Mouse (Mus musculus) spleen, postnatal 10 days (tissue): Measurements from ENCODE around the gene Rbm15.

Source experiments
- DNase-seq, 2 experiments: peaks; one replicate each; pipeline ENCODE4 v3.0.0; 2021 to 2022; ENCODE audit warnings: low spot score in 2 of 2

Rbm15 gene

DNA sequence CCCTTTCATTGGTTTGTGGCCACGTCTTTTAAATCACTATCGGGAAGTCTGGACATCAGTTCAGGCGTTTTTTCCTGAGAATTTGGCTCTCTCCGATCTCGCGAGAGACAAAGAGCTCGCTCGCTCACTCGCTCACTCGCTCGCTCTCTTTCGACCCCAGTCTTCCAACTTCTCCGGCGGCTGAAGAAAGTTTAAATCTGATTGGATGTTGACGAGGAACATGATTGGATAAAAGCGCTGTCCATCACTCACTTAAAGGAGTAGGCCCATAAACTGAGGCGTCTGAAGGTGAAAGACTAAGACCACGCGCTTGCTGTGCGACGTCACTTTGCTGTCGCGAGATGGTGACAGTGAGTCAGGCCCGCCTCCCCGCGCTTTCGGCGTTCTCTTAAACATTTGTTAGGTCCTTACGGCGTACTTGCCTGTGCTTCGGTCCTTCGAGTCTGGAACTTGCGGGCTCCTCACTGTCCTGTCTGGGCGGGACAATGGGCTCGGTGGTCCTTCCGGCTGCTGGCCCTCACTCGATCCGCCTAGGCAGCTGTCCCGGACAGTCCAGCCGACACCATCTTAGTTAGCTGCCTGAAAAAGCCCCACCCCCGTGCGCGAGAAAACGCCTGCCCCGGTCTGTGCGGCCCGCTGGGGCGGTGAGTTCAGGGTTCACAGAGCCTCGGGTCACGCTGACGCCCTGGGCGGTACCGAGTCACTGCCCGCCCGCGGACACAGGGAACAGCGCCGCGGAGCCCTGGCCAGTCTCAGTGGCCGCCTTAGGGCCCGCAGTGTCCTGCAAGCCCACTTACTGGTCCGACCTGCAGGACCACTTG is at the start of gene Rbm15:
Gene Rbm15, minus strand, starts transcription at position 293 of the 821 bp plus-strand sequence.
- DNase-seq: peak; percentile 94

DNA sequence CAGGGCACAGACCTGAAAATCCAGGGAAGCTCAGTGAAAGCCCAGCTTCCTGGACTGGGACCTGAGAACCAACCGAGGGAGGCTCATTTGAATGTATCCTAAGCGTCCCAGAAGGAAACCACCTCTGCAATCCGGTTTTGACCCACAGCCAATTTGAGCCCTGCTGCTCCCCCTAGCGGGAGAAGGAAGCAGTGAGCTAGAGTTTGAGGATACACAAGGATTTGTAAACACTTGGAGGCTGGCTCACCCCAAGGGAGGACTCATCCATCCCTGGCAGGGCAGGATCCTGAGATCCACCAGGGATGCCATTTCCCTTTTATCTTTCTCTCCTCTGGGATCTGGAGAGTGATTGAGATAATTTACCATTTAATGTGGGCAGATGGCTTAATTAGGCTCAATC is 45.9 kb upstream of the Rbm15 start:
- peak; percentile 37 to 72 for DNase-seq

DNA sequence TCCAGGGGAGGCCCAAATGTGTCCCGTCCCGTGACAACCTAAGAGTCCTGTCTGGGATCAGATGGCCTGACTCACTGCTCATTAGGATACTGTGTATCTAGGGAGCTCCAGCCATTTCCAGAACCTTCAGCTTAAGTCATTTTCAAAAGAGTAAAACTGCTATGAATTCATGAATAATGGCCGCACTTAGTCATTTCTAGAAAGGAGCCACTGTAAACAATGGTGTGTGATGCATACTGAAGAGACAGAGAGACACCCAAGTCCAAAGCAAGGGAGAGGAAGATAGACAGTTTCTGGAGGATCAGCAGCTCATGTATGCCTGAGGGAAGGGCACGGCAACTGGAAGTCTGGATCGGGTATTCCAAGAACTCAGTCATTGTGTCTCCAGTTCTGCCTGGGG is 45.2 kb upstream of the Rbm15 start:
- DNase-seq: no peak

DNA sequence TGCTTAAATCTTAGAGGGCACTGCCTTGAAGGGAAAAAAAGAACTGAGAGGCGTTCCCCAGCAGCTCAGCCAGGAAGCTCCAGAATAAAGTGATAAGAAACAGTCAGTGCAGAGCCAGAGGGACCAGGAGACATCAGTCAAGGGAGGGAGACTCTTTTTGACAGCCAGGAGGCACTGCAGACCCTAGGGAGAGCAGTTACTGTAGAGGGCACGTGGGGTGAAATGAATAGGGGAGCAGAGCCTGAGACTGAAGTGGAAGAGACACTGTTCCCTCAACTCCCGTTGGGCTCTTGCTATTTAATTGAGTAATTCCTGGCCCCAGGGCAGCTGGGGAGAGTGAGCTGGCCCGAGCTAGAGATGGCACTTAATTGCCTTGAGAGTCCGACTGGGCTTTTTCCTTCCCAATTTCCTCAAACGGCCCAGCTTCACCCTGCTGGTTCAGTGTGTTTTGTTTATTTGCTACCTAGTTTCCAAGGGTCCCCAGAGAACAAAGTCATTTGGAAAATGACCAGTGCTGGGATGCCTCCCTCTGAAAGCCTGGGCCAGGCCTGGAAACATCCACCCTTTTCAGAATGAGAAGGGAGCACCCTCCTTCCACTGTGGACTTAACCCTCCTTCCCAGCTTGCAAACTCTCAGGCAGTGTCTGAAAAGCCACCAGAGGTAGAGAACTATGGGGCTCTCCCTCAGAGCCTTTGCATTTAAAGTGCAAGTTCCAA is 41.6 kb upstream of the Rbm15 start:
- DNase-seq: no peak

DNA sequence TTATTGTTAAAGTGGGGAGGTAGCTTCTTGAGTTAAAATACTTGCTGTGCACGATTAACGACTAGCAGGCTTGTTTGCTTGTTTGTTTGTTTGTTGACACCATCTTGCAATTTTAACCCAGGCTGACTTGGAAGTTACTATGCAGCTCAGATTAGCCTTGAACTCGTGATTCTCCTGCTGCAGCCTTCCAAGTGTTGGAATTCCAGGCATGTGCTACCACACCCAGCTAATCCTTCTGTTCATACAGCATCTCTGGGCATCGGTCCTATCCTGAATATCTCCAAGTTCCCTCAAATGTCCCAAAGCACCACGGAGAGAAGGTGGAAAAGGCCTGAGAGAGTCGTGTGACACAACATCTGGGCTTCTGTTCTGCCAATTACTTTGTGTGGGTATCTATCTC is 35.7 kb upstream of the Rbm15 start:
- no peak for DNase-seq

DNA sequence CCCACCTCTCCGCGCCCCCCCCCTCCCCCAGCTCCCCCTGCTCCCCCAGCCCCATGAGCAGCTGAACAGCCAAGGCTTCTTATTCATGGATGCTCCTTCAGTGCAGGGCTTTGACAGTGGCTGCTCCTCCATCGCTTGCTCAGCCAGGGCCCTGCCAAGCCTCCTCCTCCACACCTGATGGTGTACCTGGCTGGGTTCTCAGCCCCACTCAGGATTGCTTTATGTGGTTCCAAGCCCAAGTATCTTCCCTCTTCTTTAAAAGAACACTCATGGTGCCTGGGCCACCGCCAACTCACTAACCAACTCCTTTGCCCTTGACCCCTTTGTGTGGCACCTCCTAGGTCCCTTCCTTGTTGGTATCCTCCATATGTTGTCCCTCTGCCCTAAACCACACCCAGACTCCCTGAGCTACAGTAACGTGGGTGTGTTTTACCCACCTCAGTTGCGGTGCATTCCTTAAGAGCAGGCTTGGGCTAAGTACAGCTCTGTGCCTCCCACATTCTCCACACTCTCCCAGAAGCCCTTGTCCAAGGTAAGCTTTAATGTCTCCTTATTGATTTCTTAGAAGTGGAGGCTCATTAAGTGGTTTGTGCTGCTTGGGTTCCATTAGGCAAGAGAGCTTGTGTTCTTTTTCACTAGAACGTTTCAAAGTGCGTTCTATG is 34.6 kb upstream of the Rbm15 start:
- no peak for DNase-seq

DNA sequence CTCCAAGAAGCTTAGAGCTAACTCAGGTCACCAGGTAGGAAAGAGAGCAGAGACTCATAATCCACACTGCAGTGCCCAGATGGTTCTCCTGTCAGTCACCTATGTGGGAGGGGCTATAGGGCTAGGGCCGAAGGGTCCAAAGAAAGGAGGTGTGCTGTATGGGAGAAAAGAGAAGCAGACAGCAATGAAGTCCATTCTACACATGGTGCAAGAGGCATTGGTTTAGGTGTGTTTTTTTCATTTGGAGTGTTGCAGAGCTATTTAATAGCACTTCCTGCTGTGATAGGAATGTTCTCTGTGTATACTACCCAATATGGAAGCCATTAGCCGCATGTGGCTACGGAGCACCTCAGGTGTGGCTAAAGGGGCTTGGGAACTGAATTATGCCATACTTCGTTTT is 31.9 kb upstream of the Rbm15 start:
- DNase-seq: no peak

DNA sequence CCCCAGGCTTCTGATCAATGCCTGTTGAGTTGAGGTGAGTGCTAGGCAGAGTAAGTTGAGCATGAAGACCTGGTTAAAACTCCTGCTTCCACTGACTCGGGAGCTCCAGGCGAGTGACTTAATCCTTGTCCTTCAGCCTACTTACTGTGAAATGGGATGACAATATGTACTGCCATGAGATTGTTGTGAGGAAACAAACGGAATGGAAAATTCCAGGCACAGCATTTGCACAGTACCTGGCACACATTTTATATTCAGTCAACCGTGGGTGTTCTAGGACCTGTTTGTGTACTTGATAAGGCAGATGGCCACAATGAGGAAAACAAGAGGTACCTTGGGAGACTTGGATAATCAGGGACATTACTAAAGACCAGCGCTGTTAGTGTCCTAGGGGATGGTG is 29.9 kb upstream of the Rbm15 start:
- no peak for DNase-seq

DNA sequence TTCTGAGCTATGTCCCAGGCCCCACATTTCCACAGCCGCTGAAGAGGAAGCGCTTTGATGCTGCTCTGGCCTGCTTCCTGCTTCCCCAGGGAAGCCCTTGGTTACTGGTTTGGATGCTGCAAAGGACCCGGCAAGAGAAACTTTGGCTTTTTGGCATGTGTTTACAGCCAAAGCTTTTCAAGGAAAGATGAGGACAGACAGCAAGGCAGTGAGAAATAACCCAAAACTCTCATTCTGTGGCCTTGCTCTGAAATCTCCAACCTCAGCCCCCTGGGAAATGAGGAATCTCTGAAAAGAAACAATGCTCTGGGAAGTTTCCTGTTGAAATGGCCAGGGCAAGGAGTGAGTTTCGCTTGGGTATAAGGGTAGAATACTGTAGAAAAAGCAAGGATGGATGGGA is 26.9 kb upstream of the Rbm15 start:
- no peak for DNase-seq

DNA sequence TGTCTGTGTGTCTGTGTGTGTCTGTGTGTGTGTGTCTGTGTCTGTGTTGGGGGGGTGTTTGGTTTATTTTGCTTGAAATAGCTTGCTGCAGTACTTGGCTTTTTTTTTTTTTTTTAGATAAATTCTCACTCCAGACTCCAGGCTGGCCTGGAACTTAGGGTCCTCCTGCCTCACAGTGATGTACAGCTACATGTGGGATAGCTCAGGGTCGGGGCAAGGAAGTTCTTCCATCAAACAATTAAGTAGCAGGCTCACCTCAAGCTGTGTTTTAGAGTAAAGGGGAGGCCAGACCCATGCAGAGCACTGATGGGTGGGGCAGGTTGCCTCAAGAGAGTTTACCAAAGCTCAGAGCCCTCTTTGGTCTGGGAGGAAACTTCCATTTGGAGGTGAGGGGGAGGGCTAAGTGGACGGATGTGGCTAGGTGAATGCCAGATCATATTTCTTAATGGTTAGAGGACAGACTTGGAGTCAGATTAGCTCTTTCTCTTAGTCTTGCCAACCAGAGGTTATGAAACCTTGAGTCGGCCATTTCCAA is 24.3 kb upstream of the Rbm15 start:
- DNase-seq: no peak

DNA sequence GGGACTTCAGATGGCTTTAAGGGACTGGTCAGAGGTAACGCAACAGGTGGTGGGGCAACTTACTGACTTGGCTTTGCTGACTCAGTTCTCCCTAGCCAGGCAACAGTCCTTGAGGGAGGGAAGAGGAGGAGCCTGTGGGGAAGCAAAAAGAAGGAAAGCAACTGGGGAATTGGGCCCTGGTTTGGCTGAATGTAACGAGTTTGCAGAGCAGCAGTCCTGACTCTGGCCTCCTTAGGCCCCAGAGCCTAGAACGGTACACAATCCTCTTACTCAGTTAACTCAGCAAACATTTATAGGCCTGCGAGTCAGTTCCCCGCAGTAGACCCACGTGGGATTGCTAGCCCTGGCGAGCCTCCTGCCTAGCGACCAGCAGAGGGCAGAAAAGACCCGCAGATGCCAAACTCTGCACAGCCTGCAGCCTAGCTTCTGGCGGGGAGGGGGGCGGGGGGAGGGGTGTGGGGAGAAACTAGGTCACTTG is 23.5 kb upstream of the Rbm15 start:
- peak; percentile 11 to 68 for DNase-seq

DNA sequence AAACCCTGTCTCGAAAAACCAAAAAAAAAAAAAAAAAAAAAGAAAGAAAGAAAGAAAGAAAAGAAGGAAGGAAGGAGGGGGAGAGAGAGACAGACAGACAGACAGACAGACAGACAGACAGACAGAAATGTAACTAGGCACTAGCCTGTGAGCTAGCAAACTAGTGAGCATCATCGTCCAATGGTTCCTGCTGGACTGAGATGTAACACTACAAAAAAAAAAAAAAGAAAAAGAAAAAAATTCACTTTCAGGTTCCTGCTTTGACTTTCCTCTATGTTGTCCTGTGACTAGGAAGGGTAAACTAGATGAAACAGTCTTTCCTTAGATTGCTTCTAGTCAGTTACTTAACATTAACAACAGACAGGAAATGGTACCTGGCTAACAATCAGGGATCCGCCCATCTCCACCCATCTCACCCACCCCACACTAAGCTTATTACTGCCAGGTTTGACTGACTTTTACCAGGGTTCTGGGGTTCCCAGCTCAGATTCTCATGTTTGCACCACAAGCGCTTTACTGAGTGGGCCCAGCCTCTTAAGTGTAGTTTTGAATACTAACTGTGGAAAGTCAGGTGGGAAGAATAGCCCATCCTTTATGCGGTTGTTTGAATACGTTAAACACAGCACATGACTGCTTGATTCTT is 22.3 kb upstream of the Rbm15 start:
- no peak for DNase-seq

DNA sequence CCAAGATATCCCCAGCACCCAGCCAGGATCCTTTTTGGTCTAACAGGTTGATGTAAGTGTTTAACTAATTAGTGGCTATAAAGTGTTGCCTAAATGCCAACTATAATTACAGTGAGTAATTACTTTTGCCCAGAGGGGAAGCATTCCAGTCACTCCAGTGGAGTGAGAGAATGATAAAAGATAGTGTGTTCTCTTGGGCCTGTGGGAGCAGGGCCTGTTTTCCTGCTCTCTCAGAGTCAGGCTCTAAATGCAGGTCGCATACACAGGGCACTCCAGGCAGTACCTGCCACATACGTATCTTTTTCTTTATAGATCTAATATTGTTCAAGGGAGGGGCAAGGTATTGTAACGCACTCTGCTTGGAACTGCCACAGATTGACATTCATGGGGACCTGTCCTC is 18.2 kb upstream of the Rbm15 start:
- DNase-seq: no peak

DNA sequence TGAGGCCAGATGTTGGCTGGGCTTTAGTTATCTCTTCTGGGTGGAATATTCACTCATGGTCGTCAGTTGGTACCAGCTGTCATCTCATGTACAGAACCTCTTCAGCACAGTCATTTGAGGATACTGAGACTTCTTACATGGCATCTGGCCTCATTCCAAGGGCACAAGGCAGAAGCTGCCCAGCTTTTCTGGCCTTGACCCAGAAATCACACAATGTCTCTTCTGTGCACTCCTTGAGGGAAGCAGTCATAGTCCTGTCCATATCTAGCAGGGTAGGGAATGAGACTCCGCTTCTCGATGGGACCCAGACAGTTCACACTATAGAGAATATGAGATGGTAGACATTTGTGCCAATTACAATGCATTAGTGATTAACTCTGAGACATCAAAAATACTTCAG is 15.5 kb upstream of the Rbm15 start:
- no peak for DNase-seq

DNA sequence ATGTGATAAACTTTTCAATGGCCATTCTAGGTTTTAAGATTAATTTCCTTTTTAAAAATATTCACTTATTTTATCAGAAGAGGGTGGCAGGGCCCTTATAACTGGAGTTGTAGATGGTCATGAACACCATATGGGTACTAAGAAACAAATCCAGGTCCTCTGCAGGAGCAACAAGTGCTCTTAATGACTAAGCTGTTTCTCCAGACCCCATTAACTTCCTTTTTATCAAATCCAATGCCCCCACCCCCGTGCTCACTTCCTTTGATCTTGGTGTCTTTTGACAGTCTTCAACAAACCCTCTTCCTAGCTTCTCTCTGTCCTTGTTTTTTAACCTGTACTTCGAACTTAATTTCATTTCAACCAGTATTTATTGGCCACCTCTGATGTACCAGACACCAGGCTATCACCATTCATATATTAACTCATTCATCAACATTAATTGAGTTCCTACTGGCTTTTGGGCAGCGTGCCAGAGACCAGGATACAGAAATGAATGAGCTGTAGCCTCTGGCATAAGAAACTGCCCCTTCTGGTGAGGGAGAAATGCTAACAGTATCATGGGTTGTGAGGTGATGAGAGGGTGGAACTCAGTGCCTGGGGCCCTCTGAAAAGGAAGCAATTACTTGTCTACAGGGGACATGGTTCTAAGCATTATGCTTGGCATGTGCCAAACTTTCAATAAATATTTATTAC is 11.7 kb upstream of the Rbm15 start:
- no peak for DNase-seq

DNA sequence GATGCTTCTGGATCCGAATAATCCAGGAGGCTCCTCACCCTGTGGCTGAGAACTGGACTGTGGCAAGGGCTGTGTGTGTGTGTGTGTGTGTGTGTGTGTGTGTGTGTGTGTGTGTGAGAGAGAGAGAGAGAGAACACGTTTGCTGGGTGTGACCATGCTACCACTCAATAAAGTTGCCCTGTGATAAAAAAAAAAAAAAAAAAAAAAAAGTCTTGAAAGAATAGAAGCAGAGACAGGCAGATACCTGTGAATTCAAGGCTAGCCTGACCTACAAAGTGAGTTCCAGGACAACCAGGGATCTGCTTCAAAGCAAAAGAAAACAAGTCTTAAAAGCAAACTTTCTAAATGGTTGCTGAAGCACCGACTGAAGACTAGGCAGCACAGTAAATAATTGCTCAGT is 10.5 kb upstream of the Rbm15 start:
- no peak for DNase-seq

DNA sequence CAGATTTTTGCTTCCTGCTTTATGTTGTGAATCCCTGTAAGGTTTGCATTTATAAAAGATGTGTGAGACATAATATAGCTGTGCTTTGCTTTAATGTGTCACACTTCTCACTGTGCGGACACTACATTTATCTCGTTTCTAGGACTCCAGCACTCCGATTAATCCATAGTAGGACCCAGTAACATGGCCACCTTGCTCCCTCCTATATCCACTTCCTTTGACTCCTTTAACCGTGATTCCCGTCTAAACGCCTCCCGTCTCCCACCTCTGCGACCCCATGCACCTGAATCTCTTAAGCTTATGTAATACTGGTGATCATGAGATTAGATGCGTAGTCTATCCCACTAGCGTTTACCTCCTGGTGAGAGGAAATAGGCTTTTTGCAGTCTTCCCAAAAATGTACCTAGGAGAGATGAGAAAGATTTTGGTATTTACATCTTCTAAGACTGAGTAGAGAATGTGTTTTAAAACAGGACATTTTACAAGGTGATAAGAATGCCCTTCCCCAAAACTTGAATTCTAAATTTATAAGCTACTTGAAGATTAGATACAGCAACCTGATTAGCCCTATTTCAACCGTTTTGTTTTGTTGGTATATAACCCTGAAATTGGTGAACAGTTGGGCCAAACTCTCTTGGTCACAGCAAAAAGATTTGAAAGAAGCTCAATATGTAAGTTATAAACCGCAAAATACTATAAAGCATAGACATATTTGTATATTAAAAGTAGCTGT is 895 bp upstream of the Rbm15 start:
- no peak for DNase-seq

DNA sequence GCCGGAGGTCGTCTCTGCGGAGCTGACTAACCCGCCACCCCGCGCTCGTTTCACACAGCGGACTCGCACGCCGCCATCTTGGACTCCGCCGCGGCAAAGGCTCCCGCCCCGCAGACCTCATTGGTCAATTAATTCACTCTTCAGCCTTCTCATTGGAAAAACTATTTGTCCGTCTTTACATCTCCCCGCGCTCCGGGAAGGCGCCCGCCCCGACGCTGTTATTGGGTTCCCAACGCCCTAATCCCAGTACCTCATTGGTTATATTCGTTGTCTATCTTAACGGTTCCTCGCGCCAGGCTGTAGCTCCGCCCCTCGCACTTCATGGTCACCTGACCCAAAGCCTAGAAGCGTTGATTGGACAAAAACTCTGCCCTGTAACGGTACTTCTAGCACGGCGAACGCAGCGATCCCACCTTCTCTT is 503 bp downstream of the Rbm15 start:
- peak; percentile 84 to 95 for DNase-seq

DNA sequence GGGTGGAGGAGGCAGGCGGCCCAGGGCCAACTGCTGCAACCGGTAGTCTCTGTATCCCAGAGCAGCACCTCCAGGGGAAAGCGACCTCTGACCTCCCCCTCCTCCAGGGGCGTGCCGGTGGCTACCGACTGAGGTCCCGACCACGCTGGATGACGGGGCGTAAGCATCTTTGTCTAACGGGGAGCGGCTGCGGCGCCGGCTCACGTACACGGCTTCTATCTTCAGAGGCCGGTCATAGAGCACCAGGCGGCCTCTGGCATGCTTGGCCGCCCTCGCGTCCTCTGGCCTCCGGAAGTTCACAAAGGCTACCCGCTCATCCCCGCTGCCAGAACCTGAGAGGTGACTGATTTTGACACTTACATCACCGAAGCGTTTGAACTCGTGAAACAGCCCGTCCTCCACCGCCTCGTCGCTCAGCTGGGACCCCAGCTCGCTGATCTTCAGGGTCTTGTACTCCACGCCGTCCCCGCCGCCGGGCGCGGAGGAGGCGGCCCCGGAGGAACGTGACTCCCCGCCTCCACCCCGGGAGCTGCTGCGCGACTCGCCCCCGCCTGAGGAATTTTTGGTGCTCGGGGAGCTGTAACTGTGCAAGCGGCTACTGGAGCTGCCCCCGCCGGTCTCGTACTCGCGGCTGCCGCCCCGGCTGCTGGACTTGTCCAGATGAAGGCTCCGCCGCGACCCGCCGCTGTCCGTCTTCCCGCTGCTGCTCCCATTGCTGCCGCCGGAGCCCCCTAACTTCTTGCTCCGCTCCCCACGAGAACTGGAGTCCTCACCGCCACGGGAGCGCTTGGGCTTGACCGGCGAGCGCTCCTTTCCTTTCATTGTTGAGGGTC is 1.1 kb downstream of the Rbm15 start:
- DNase-seq: peak; percentile 47 to 62

DNA sequence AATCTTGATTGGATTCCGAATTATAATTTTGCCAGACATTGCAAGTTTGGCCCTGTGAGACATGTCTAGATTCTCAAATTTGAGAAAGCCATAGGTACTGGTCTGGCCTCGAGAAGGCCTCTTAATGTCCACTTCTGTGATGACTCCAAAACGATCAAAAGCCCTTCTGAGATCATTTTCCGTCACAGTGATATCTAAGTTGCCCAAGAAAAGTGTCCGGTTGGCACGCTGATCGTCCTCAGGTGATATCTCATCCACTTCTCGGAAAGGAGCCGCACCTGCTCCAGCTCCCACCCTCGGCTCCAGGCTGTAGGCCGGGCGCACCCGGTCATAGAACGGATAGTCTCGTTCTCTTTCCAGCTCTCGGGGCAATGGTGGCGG is 1.7 kb downstream of the Rbm15 start:
- DNase-seq: no peak
